Mouse (Mus musculus) megakaryocyte, embryonic 14.5 days (primary cell): ENCODE data around the gene Vmn1r205.
"Not testable (repeated sequence)": the region's sequence is repeated elsewhere in the genome, so short reads cannot be mapped to it uniquely, and the experiment has no call there.

Experiments used
- FLI1 ChIP-seq: IDR thresholded peaks from 2 replicates; pipeline ENCODE4 v1.6.1; 2012; ENCODE audit warnings: low read length, inconsistent platforms, mixed read lengths
- GATA1 ChIP-seq: IDR thresholded peaks from 3 replicates; pipeline ENCODE4 v1.6.1; 2012; ENCODE audit warnings: mixed read lengths, low read length, inconsistent platforms, borderline replicate concordance

DNA sequence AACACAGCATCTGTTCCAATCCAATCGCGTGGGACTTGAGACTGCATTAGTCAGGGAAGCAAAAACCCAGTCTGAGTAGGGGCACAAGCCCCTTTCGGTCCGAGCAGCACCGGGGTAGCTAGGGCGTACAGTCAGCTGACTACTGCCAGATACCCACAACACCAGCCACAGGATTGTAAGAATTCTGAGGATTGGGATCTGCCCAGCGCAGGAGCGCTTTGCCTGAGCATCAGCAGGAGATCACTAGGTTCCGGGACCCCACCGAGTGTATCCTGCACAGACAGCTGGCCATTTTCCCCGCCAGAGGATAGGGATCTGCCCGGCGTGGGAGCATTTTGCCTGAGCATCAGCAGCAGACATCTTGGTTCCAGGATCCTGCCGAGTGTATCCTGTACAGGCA, 9.5 kb downstream of the Vmn1r205 start:
- TF ChIP-seq GATA1, FLI1: not testable (repeated sequence)
